Mouse (Mus musculus) forebrain, embryonic 14.5 days (tissue): ENCODE measurements around the gene Trpm7. TPM values are rescaled to one million over a fixed set of nuclear protein-coding genes. Genes with fewer than 3 reads are reported as not detected.

Experiments used
- microRNA-seq: library from miRNA; unstranded; fragments of <30 nt; microRNA quantifications from one replicate; pipeline ENCODE4, GENCODE M21; 2016
- polyA plus RNA-seq: library from polyadenylated mRNA; unstranded; fragments of >200 nt; fragmentation: Nextera tagmentation; extraction: Ambion mirVana; gene quantifications from 2 replicates; pipeline ENCODE4 v1.2.1, GENCODE M21; 2014

Gene Trpm7
- polyA plus RNA-seq, 1 experiment from 2014 or later = 26.4 TPM

Small RNA genes within 50 kb of the gene (microRNA-seq; reads per million reads assigned to microRNA genes)
- 0.53 reads per million for gene Mir3473g

Other genes with a start within 250 kb of the Trpm7 start
- gene Gabpb1, start 199.9 kb downstream of the Trpm7 start, polyA plus RNA-seq = 60.3 and 63.9 TPM in 2 replicates
- gene Usp8, start 168.9 kb downstream of the Trpm7 start, polyA plus RNA-seq = 27.8 and 28.8 TPM in 2 replicates
- 2.2 and 2.3 TPM in 2 replicates for gene Usp50, start 92.8 kb downstream of the Trpm7 start, polyA plus RNA-seq
- gene Sppl2a, start 57.0 kb upstream of the Trpm7 start, polyA plus RNA-seq = 54.5 and 59.9 TPM in 2 replicates
- 5.5 and 9.1 TPM in 2 replicates for gene Ap4e1, start 132.5 kb upstream of the Trpm7 start, polyA plus RNA-seq
- gene Blvra, start 194.4 kb upstream of the Trpm7 start, polyA plus RNA-seq = 30.8 and 32.2 TPM in 2 replicates